Mouse (Mus musculus) forebrain, embryonic 14.5 days (tissue): ENCODE data around the gene Xpnpep1. TPM values are rescaled to one million over a fixed set of nuclear protein-coding genes. Genes with fewer than 3 reads are reported as not detected.

Experiments used
- ATAC-seq: fragments of 200-750 bp; cut with Nextera tagmentation; 2 replicates; pipeline ENCODE4 v1.8.0; 2017; ENCODE audit warnings: mild to moderate bottlenecking, moderate library complexity
- DNase-seq: peaks from one replicate; pipeline ENCODE4 v3.0.0-alpha.2; 2015; ENCODE audit warnings: low spot score
- H3K27ac ChIP-seq: fragments of 300-500 bp; sonication (generic); 2 replicates; pipeline ENCODE4 v1.5.1; 2014; ENCODE audit warnings: low read depth, mild to moderate bottlenecking, control low read depth, low read length, moderate library complexity
- H3K27me3 ChIP-seq: fragments of 300-500 bp; sonication (generic); replicated peaks from 2 replicates; pipeline ENCODE4 v1.6.1; 2014; ENCODE audit warnings: low read length, control low read depth, mixed read lengths; ENCODE audit not compliant: control insufficient read depth, insufficient read depth
- H3K36me3 ChIP-seq: fragments of 300-500 bp; sonication (generic); 2 replicates; pipeline ENCODE4 v1.6.1; 2014; ENCODE audit warnings: low read length, control low read depth; ENCODE audit not compliant: control insufficient read depth, insufficient read depth
- H3K4me1 ChIP-seq: fragments of 300-500 bp; sonication (generic); 2 replicates; pipeline ENCODE4 v1.6.1; 2014; ENCODE audit warnings: antibody characterized with exemption, low read length, control low read depth; ENCODE audit not compliant: control insufficient read depth, insufficient read depth
- H3K4me2 ChIP-seq: fragments of 300-500 bp; sonication (generic); 2 replicates; pipeline ENCODE4 v1.6.1; 2014; ENCODE audit warnings: mild to moderate bottlenecking, control low read depth, low read length
- H3K4me3 ChIP-seq: fragments of 300-500 bp; sonication (generic); 2 replicates; pipeline ENCODE4 v1.5.1; 2014; ENCODE audit warnings: low read depth, low read length, control low read depth
- H3K9ac ChIP-seq: fragments of 300-500 bp; sonication (generic); 2 replicates; pipeline ENCODE4 v1.6.1; 2014; ENCODE audit warnings: mild to moderate bottlenecking, low read length, control low read depth, moderate library complexity
- H3K9me3 ChIP-seq: fragments of 300-500 bp; sonication (generic); replicated peaks from 2 replicates; pipeline ENCODE4 v1.6.1; 2016; ENCODE audit warnings: low read length, control low read depth, mixed read lengths; ENCODE audit not compliant: control insufficient read depth
- WGBS: fragments of 180-500 bp; shearing (Covaris S2); extraction: QIAGEN DNeasy Blood & Tissue Kit; methylation state at CpG from one replicate; pipeline ENCODE4 v1.1.7; 2014; 5-methylcytosine and 5-hydroxymethylcytosine counted together
- polyA plus RNA-seq: library from polyadenylated mRNA; unstranded; fragments of >200 nt; fragmentation: Nextera tagmentation; extraction: Ambion mirVana; gene quantifications from 2 replicates; pipeline ENCODE4 v1.2.1, GENCODE M21; 2014

The Xpnpep1 gene
- polyA plus RNA-seq, 1 experiment from 2014 or later: 155 TPM

- Histone ChIP-seq H3K9ac (no peak overlapping the region), H3K27me3 (no peaks in the 10 kb centered on the region), H3K4me1 (no peaks in the 10 kb centered on the region), H3K4me2 (no peak overlapping the region), H3K9me3 (no peaks in the 10 kb centered on the region), H3K4me3 (no peak overlapping the region), H3K36me3 (no peaks in the 10 kb centered on the region), H3K27ac (no peak overlapping the region)
- ATAC-seq (no peak), DNase-seq (no peak)
- WGBS: 90% methylated on average over 11 of the region's 11 CpGs
Measured at GRCm38 (mm10) chr19:53080026-53080425, 40.0 kb upstream of the Xpnpep1 start.

- ATAC-seq: no peak
- WGBS: 77% methylated on average over 9 of the region's 9 CpGs
- DNase-seq: peak; percentile 34
- H3K27ac ChIP-seq: no peak overlapping the region
- no peaks in the 10 kb centered on the region for H3K9me3 ChIP-seq
- no peak overlapping the region for H3K4me2 ChIP-seq
- no peaks in the 10 kb centered on the region for H3K27me3 ChIP-seq
- no peak overlapping the region for H3K4me3 ChIP-seq
- H3K9ac ChIP-seq: no peak overlapping the region
- no peaks in the 10 kb centered on the region for H3K4me1 ChIP-seq
- H3K36me3 ChIP-seq: no peaks in the 10 kb centered on the region
Measured at GRCm38 (mm10) chr19:53078271-53079085, 38.5 kb upstream of the Xpnpep1 start.

GRCm38 (mm10) chr19:53077278-53077677 is 37.3 kb upstream of the Xpnpep1 start:
- Histone ChIP-seq H3K4me2 (no peak overlapping the region), H3K27ac (no peak overlapping the region), H3K4me1 (no peaks in the 10 kb centered on the region)

GRCm38 (mm10) chr19:53076238-53076981 is 36.4 kb upstream of the Xpnpep1 start:
- no peak for ATAC-seq
- 75% methylated on average over 18 of the region's 18 CpGs for WGBS
- no peak for DNase-seq
- H3K4me3 ChIP-seq: no peak overlapping the region
- H3K27me3 ChIP-seq: no peaks in the 10 kb centered on the region
- H3K27ac ChIP-seq: no peak overlapping the region
- H3K4me1 ChIP-seq: no peaks in the 10 kb centered on the region
- no peak overlapping the region for H3K9ac ChIP-seq
- H3K4me2 ChIP-seq: no peak overlapping the region
- H3K9me3 ChIP-seq: no peaks in the 10 kb centered on the region
- H3K36me3 ChIP-seq: no peaks in the 10 kb centered on the region

More at GRCm38 (mm10) chr19:53077278-53077677, 37.3 kb upstream of the Xpnpep1 start:
- Histone ChIP-seq H3K27me3 (no peaks in the 10 kb centered on the region), H3K4me3 (no peak overlapping the region), H3K9me3 (no peaks in the 10 kb centered on the region), H3K9ac (no peak overlapping the region), H3K36me3 (no peaks in the 10 kb centered on the region)
- no peak for DNase-seq
- no peak for ATAC-seq
- 92% methylated on average over 5 of the region's 5 CpGs for WGBS

- Histone ChIP-seq H3K27ac (no peak overlapping the region), H3K9ac (no peak overlapping the region), H3K27me3 (no peaks in the 10 kb centered on the region), H3K4me3 (no peak overlapping the region), H3K36me3 (no peaks in the 10 kb centered on the region), H3K4me2 (no peak overlapping the region), H3K4me1 (no peaks in the 10 kb centered on the region), H3K9me3 (no peaks in the 10 kb centered on the region)
- DNase-seq (no peak), ATAC-seq (no peak)
- WGBS: 89% methylated on average over 11 of the region's 11 CpGs
Measured at GRCm38 (mm10) chr19:53075896-53076237, 35.9 kb upstream of the Xpnpep1 start.

GRCm38 (mm10) chr19:53074899-53075722 is 35.1 kb upstream of the Xpnpep1 start:
- no peak overlapping the region for H3K27ac ChIP-seq
- no peak for DNase-seq
- no peak overlapping the region for H3K4me3 ChIP-seq
- H3K9me3 ChIP-seq: no peaks in the 10 kb centered on the region
- no peaks in the 10 kb centered on the region for H3K4me1 ChIP-seq
- H3K27me3 ChIP-seq: no peaks in the 10 kb centered on the region
- no peak overlapping the region for H3K9ac ChIP-seq
- 84% methylated on average over 13 of the region's 13 CpGs for WGBS
- ATAC-seq: no peak
- H3K4me2 ChIP-seq: no peak overlapping the region
- H3K36me3 ChIP-seq: no peaks in the 10 kb centered on the region

GRCm38 (mm10) chr19:53073521-53073920 is 33.5 kb upstream of the Xpnpep1 start:
- no peak for ATAC-seq
- Histone ChIP-seq H3K27me3 (no peaks in the 10 kb centered on the region), H3K4me1 (no peaks in the 10 kb centered on the region), H3K9me3 (no peaks in the 10 kb centered on the region), H3K4me2 (no peak overlapping the region), H3K36me3 (no peaks in the 10 kb centered on the region), H3K4me3 (no peak overlapping the region), H3K9ac (no peak overlapping the region), H3K27ac (no peak overlapping the region)
- WGBS: 93% methylated on average over 4 of the region's 4 CpGs
- DNase-seq: no peak

- no peaks in the 10 kb centered on the region for H3K4me1 ChIP-seq
- H3K27me3 ChIP-seq: no peaks in the 10 kb centered on the region
- ATAC-seq (no peak), DNase-seq (no peak)
- H3K27ac ChIP-seq: no peak overlapping the region
- H3K36me3 ChIP-seq: no peaks in the 10 kb centered on the region
- H3K4me3 ChIP-seq: no peak overlapping the region
- H3K9ac ChIP-seq: no peak overlapping the region
- H3K4me2 ChIP-seq: no peak overlapping the region
- 89% methylated on average over 5 of the region's 5 CpGs for WGBS
- H3K9me3 ChIP-seq: no peaks in the 10 kb centered on the region
Measured at GRCm38 (mm10) chr19:53072406-53072805, 32.4 kb upstream of the Xpnpep1 start.
